Mouse (Mus musculus): ENCODE results near the gene Bcar1.

Gene Bcar1

GRCm38 (mm10) chr8:111682521-111682920, 61.1 kb downstream of the Bcar1 start:
- no peak for DNase-seq (ENCODE audit: extremely low spot score, low spot score)

DNA sequence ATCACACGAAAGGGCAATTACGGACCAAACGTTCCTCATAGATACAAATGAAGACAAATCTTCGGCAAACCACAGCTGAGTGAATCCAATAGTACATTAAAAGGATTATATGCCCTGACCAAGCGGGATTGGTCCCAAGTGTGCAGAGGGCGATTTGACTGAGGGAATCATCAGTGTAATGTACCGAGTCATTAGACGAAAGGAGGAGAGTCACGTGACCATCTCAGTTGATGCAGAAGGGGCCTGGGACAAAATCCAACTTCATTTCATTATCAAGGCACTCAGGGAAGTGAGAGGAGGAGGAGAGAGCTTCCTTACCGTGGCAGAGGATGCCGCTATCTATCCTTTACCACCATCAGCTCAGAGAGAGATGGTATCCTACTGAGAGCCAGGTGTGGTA, 62.5 kb downstream of the Bcar1 start:
- no peak for DNase-seq (ENCODE audit: extremely low spot score, low spot score)

DNA sequence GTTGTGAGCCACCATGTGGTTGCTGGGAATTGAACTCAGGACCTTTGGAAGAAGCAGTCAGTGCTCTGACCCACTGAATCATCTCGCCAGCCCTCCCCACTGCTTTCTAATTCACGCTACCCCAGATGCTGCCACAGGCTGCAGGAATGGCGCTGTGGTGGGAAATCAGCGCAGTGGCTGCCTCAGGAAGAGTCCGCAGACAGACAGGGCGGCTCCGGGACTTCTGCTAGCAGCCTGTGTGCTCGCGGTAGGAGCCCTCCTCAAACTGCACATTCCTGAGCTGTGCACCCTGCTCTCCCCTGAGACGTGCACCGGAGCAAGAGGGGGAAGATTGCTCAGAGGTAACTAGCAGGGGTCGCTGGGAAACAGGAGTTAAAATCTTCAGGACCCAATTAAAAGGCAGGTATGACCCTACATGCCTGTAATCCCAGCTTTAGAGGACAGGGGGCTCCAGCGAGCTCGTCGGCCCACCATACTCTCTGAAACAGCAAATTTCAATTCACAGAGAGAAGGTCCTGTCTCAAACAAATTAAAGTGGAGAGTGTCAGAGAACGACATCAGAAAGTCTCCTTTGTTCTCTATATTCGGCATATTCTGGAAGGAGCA, 63.1 kb downstream of the Bcar1 start:
- DNase-seq (ENCODE audit: extremely low spot score, low spot score), result no peak

DNA sequence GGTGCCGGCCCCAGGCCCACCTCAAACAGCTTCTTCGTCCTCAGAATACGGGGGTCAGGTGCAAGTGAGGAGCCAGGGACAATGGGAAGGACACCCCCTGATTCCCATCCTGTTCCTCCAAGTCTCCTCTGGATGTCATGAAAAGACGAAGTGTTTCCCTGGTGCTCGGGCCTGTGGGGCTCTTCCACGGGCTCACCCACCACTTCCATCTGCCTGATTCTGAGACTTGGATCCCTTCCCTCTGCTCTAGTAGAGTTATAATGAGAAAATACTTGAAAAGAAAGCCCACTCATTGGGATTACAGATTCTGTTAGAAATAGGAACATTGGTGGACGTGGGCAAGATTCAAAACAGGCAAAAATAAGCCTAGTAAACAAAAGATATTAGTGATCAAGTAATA, 64.8 kb downstream of the Bcar1 start:
- no peak for DNase-seq (ENCODE audit: extremely low spot score, low spot score)

DNA sequence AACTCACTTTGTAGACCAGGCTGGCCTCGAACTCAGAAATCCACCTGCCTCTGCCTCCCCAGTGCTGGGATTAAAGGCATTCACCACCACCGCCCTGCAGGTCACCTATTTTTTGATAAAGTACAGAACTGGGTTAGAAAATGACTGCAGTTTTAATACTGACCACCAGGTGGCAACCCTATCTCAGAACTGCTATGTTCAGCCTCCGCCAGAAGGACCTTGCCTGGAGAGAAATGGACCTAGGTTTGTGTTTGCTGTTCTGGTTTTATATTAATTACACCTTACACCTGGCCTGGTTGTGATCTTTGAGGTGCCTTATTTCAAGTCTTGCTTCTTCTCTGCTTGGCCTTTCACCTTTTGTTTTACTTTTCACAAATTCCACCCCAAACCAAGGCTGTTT, 65.5 kb downstream of the Bcar1 start:
- DNase-seq (ENCODE audit: extremely low spot score, low spot score), result peak; percentile 55

DNA sequence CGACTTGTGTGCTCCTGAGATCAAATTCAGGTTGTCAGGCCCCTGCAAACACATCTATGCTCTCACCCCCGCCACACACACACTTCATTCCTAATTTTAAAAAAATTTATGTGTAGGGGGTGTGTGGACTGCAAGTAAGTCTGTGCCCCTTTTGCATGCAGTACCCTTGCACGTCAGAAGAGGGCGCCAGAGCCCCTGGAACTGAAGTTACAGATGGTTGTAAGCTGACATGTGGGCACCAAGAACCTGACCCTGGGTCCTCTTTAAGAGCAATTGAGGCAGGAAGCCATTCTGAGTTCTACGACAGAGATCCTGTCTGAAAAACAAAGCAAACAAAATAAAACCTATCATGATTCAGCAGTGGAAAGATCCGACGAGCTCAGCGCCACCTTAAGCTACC, 67.4 kb downstream of the Bcar1 start:
- no peak for DNase-seq (ENCODE audit: extremely low spot score, low spot score)

GRCm38 (mm10) chr8:111666751-111667150, 76.9 kb downstream of the Bcar1 start:
- DNase-seq (ENCODE audit: extremely low spot score, low spot score), result no peak

DNA sequence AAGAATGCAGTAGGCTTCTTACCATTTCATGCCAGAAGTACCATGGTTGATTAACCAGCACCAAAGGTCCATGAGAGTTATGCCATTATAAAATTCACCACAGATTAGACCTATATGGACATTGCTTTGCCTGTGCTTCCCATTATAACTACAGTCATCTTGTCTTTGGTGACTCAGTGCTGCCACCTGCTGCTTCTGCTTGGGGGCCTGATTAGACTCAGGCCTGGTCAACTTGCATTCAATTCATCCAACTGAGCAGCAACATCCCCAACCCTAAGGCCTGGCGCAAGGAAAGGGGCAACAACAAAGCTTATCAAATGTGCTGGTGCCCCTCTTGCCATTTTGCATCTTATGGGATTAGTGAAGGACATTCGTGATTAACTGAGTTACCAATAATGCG, 81.1 kb downstream of the Bcar1 start:
- DNase-seq (ENCODE audit: extremely low spot score, low spot score), result peak; percentile 68
